Mouse (Mus musculus): Measurements from ENCODE around the gene Aqp1.

Aqp1 gene

GRCm38 (mm10) chr6:55331315-55331714 is 4.9 kb upstream of the Aqp1 start:
- no peak for DNase-seq (ENCODE audit: inconsistent age in 2 of 2, low spot score in 1 of 2)

DNA sequence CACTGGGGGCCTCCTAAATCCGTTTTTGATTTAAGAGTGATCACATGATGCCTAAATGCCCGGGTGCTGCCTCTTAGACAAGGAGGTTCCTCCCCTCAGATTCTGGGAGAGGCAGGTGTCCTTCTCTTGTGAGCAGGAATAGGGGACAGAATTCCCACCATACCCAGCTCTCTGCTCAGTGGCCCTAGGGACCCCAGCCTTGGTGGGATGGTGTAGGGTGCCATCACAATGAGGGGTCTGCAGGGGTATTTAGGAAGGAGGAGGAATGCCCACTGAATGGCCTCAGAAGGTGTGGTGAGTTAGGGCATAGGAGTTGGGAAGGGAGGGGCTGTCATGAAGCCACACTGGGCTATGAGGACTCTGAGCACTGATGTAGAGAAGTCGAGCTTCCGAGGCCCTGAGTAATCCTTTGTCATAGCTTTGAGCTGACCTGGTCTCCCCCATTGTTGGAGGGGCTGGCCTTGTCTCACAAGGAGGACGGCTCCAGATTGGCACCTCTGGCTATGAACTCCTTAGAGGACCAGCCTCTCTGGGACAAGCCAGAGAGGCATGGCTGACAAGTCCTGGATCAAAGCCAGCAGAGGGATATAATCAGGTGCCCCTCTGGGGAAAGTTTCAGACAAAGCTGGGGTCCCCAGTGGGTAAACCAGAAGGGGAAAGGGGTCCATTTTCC is 4.0 kb upstream of the Aqp1 start:
- no peak for DNase-seq (ENCODE audit: inconsistent age in 2 of 2, low spot score in 1 of 2)

- no peak for DNase-seq (ENCODE audit: inconsistent age in 2 of 2, low spot score in 1 of 2)
Measured at GRCm38 (mm10) chr6:55332773-55333109, 3.5 kb upstream of the Aqp1 start.

- no peak for DNase-seq (ENCODE audit: inconsistent age in 2 of 2, low spot score in 1 of 2)
Measured at GRCm38 (mm10) chr6:55337242-55337641, 1.0 kb downstream of the Aqp1 start.

DNA sequence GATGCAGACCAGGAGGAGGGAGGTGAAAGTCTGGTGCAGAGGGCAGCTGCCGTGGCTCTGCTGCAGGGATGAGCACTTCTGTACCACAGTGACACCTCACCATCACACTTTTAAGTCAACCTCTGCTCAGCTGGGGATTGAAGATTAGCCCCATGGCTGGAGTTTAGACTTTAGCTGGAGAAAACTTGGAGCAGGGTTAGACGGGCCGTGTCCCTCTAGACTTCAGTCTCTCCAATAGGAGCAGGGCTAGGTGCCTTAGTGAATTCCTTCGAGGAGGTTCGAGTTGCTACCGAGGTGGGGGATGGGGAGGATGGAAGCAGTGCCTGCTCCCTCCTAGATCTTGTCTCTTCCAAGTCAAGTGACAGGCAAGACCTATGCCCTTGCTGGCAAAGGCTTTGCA is 1.8 kb downstream of the Aqp1 start:
- DNase-seq (ENCODE audit: inconsistent age in 2 of 2, low spot score in 1 of 2): no peak

- no peak for DNase-seq (ENCODE audit: inconsistent age in 2 of 2, low spot score in 1 of 2)
Measured at GRCm38 (mm10) chr6:55338934-55339825, 2.9 kb downstream of the Aqp1 start.

- DNase-seq (ENCODE audit: inconsistent age in 2 of 2, low spot score in 1 of 2): no peak
Measured at GRCm38 (mm10) chr6:55341688-55342087, 5.5 kb downstream of the Aqp1 start.

- DNase-seq (ENCODE audit: inconsistent age in 2 of 2, low spot score in 1 of 2): no peak
Measured at GRCm38 (mm10) chr6:55342328-55342727, 6.1 kb downstream of the Aqp1 start.

- DNase-seq (ENCODE audit: inconsistent age in 2 of 2, low spot score in 1 of 2): no peak
Measured at GRCm38 (mm10) chr6:55343446-55343845, 7.2 kb downstream of the Aqp1 start.

GRCm38 (mm10) chr6:55344291-55345016 is 8.2 kb downstream of the Aqp1 start:
- no peak for DNase-seq (ENCODE audit: inconsistent age in 2 of 2, low spot score in 1 of 2)

DNA sequence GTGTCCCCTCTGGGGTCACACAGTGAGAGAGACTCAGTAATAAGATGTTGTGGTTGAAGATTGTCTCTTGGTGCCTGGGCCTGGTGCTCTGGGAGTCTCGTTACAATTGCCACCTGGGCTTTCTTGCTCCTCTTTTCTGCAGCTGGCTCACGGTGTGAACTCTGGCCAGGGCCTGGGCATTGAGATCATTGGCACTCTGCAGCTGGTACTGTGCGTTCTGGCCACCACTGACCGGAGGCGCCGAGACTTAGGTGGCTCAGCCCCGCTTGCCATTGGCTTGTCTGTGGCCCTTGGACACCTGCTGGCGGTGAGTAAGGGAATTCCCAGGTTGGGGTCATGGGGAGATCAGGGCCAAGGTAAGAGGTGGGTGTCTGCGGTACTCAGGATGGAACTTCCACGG is 9.0 kb downstream of the Aqp1 start:
- no peak for DNase-seq (ENCODE audit: inconsistent age in 2 of 2, low spot score in 1 of 2)

GRCm38 (mm10) chr6:55346491-55346890 is 10.3 kb downstream of the Aqp1 start:
- DNase-seq (ENCODE audit: inconsistent age in 2 of 2, low spot score in 1 of 2): no peak

DNA sequence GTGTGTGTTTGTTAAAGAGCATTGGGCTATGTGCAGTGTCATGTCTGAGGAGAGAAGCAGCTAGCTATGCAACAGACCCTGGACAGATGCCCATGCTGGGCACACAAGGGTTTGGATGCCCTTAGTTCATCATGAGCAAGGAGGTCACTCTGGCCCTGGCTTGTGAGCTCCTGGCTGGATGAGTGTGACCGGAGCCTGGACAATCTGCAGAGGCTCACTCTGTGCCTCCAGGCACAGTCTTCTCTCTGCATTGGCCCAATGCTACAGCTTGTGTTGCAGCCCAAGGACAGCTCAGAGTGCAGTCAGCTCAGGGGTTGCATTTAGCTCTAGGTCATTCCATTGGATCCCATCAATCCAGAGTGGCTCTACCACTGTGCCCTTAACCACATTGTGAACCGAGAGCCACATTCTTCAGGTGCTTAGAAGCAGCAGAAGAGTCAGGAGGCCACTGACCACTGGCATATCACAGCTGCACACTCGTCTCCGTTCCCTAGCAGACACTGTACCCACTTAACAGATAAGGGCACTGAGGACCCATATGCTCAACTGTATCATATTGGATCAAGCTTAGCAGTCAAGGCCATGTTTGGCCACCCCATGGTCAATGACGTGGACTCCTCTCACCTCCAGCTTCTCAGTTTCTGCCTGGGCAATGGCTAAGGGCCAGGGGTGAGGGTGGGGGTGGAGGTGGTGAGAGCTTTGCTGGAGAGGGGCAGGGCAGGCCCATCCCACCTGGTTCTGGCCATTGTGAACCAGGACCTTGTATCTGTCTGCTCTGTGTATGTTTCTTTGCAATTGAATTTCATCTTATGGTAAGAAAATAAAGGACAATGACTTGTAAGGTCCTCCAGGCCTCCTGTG is 11.7 kb downstream of the Aqp1 start:
- no peak for DNase-seq (ENCODE audit: inconsistent age in 2 of 2, low spot score in 1 of 2)

- DNase-seq (ENCODE audit: inconsistent age in 2 of 2, low spot score in 1 of 2): no peak
Measured at GRCm38 (mm10) chr6:55349231-55349630, 13.0 kb downstream of the Aqp1 start.

DNA sequence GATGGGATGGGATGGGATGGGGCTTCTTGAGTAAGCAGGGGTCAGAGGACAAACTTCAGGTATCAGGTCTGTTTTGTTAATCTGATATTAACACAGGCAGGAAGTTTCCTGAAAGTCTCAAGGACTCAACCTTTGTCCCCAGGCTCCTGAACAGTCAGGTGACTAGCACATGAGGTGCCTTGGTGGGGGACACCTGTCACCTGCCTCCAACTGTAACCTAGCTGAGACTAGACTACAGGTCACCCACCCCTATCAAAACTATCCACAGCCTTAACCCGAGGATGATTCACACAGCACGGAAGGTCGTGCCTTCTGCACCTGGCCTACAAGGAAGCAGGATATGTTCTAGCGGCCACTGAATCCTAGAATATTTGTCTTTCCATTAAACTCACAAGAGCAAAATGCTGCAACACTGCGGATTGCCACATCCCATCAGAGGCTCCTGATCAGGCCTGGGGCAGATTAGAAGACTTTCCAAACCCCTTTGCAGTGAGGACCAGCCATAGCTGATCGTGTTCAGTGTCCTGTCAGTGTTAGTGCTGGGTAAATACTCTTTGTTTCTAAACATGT is 14.2 kb downstream of the Aqp1 start:
- no peak for DNase-seq (ENCODE audit: inconsistent age in 2 of 2, low spot score in 1 of 2)

GRCm38 (mm10) chr6:55351712-55352111 is 15.5 kb downstream of the Aqp1 start:
- no peak for DNase-seq (ENCODE audit: inconsistent age in 2 of 2, low spot score in 1 of 2)

DNA sequence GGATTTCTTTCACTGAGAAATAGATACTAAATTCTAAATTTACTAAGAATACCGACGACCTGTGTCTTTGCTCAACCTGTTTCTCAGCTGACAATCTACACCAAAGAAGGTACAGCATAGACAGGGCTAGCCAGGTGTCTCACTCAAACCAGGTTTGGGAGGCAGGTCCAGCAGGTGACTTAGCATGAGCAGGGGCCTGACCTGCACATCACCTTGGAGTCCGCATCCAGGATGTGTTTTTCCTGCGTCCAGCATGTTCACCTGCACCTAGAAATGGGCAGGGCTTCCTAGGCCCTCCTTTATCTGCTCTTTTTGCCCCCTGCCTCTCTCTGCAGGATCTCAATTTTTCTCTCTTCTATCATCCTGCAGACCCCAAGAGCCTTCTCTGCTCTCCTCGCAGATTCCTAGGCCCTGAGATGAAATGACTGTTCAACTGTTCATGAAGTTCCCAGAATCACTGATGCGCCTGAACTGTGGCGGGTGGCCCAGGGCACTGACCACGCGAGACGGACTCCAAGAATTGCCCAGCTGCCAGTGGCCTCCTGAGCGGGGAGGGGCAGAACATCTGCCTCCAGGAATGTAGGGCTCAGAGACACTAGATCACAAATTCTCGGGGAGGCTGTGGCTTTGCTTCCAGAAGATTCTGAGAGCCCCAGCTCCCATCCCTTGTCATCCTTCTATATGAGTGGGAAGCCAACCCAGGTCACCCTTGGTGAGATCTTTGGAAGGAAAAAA is 17.6 kb downstream of the Aqp1 start:
- DNase-seq (ENCODE audit: inconsistent age in 2 of 2, low spot score in 1 of 2): no peak

DNA sequence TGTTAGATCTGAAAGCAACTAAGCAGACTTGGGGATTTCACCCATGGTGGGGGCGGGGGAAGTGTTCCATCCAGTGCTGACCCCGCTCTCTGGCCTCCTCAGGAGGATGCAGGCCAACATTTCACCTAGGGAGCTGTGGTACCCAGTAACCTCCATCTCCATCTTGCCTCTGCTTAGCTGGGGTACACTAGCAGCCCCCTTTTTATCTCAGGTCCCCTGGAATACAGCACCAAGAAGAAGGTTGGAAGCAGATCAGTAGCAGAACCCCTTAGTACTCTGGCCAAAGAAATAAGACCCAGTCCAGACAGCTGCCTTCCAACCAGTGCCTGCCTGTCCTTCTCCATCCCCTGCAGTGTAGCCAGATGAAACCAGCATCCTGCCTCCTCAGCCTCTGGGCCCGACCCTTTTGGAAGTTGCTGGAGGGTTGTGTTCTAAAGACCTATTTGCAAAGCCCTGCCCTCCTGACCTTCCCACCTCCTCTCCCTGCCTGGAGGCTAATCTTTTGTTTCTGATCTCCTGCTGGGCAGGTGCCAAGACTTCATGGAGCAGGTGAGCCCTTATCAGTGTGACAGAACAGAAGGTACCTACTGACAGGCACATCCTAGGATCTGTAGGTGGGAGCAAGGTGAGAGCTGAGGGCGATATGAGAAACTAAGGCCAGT is 18.4 kb downstream of the Aqp1 start:
- DNase-seq (ENCODE audit: inconsistent age in 2 of 2, low spot score in 1 of 2): no peak

DNA sequence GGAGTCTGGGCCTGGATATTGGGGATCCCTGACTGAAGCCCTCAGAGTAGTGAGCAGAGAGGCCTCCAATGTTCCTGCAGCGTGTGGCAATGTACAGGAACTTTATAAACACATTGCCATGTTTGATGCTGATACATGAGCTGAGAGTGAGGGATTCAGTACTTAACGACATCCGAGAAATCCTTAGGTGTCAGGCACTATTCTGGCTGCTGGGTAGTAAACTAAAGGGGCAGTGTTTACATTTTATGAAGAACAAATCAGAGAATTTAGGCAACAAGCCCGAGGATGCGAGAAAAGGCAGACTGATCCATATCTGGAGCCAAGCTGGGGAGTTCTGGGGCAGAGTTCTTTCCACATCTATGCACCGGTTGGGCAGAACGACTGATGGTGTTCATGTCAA is 19.3 kb downstream of the Aqp1 start:
- DNase-seq (ENCODE audit: inconsistent age in 2 of 2, low spot score in 1 of 2): no peak

Measured in adrenal gland, adult (tissue).